ENCODE assay signal across 26 mouse cellular contexts in genomic region chr19:57333356-57333755, GRCm38 (mm10). TPM values are rescaled to one million over a fixed set of nuclear protein-coding genes. Genes with fewer than 3 reads are reported as not detected.
DNase-seq lines count a peak whose midpoint lies in the region; ATAC-seq lines count a peak whose summit lies in the region.
"Had no signal": no experiment of that assay in that cellular context is flagged by ENCODE, and none has a peak within 500 bp of the region (broad histone marks: within the 10 kb centered on the region; RNA-seq: fewer than 3 reads in every experiment).

No protein-coding gene starts in this region.

- no peaks in the 10 kb centered on the region for H3K36me3 ChIP-seq in lung, embryonic 15.5 days
- H3K36me3 ChIP-seq in forebrain, embryonic 14.5 days (ENCODE audit: control insufficient read depth, insufficient read depth, low read length), result no peaks in the 10 kb centered on the region
- H3K36me3 ChIP-seq: embryonic facial prominence, embryonic 10.5 days; embryonic facial prominence, embryonic 12.5 days; G1E had no signal

- no peaks in the 10 kb centered on the region for H3K27me3 ChIP-seq in lung, embryonic 15.5 days
- H3K27me3 ChIP-seq in forebrain, embryonic 14.5 days (replicated peaks; ENCODE audit: control insufficient read depth, insufficient read depth, low read length), result no peaks in the 10 kb centered on the region
- H3K27me3 ChIP-seq: CH12.LX; embryonic facial prominence, embryonic 12.5 days; forebrain, embryonic 13.5 days; Patski had no signal

- no peak for DNase-seq in lung, adult 18-20 months
- DNase-seq in ES-CJ7 (ENCODE audit: low read depth, low spot score), result peak; percentile 36
- peak; percentile 82 for DNase-seq in R1 (ENCODE audit: low read depth, low spot score)
- no peak for DNase-seq in forebrain, embryonic 14.5 days (ENCODE audit: low spot score)
- DNase-seq in thymus, postnatal 25 days, result no peak
- DNase-seq in gastrocnemius, postnatal 25 days, result no peak
- DNase-seq: adrenal gland, adult 8-10 months; adrenal gland, postnatal 14 days; adrenal gland, postnatal 36 days; B cell, adult 2 months; cerebellum, adult 11 months; cerebellum, adult 18-20 months; cerebellum, adult 8-10 months; cerebellum, postnatal 10 days; cerebellum, postnatal 25 days had no signal

- H3K9me3 ChIP-seq in lung, embryonic 15.5 days, result no peaks in the 10 kb centered on the region
- no peaks in the 10 kb centered on the region for H3K9me3 ChIP-seq in forebrain, embryonic 14.5 days (replicated peaks; ENCODE audit: control insufficient read depth, low read length)
- H3K9me3 ChIP-seq: embryonic facial prominence, embryonic 10.5 days; embryonic facial prominence, embryonic 12.5 days; G1E had no signal

- no peak overlapping the region for H3K4me3 ChIP-seq in lung, embryonic 15.5 days
- no peak overlapping the region for H3K4me3 ChIP-seq in forebrain, embryonic 14.5 days (ENCODE audit: low read depth, low read length)
- H3K4me3 ChIP-seq: embryonic facial prominence, embryonic 10.5 days; embryonic facial prominence, embryonic 12.5 days; forebrain, embryonic 13.5 days had no signal

- 78% methylated on average over 4 of the region's 4 CpGs for WGBS in lung, embryonic 15.5 days
- WGBS in forebrain, embryonic 14.5 days, result 85% methylated on average over 4 of the region's 4 CpGs

- H3K9ac ChIP-seq in lung, embryonic 15.5 days, result no peak overlapping the region
- no peak overlapping the region for H3K9ac ChIP-seq in forebrain, embryonic 14.5 days (ENCODE audit: low read length)
- H3K9ac ChIP-seq: embryonic facial prominence, embryonic 12.5 days; forebrain, embryonic 13.5 days had no signal

- no peak overlapping the region for H3K4me2 ChIP-seq in lung, embryonic 15.5 days
- H3K4me2 ChIP-seq in forebrain, embryonic 14.5 days (ENCODE audit: low read length), result no peak overlapping the region
- H3K4me2 ChIP-seq: embryonic facial prominence, embryonic 12.5 days; forebrain, embryonic 13.5 days had no signal

- ATAC-seq in lung, embryonic 15.5 days (ENCODE audit: borderline replicate concordance, extremely low read depth, low FRiP score, low TSS enrichment), result peak; percentile 19; the same call in 1 of the 2 replicates
- ATAC-seq in granulocyte monocyte progenitor cell, adult 5-6 weeks (replicated peaks; ENCODE audit: poor library complexity, severe bottlenecking), result peak; percentile 42
- no peak for ATAC-seq in forebrain, embryonic 14.5 days
- ATAC-seq: activated CD4-positive, CD25-positive, alpha-beta regulatory T cell, adult 4 months; CD4-positive, CD25-positive, alpha-beta regulatory T cell, adult 4 months; forebrain, embryonic 13.5 days; forebrain, embryonic 16.5 days; Patski had no signal

- no peaks in the 10 kb centered on the region for H3K4me1 ChIP-seq in lung, embryonic 15.5 days
- H3K4me1 ChIP-seq in forebrain, embryonic 14.5 days (ENCODE audit: control insufficient read depth, insufficient read depth, low read length), result no peaks in the 10 kb centered on the region
- H3K4me1 ChIP-seq: embryonic facial prominence, embryonic 12.5 days; forebrain, embryonic 13.5 days had no signal

- H3K27ac ChIP-seq in lung, embryonic 15.5 days, result no peak overlapping the region
- no peak overlapping the region for H3K27ac ChIP-seq in forebrain, embryonic 14.5 days (ENCODE audit: low read depth, low read length)
- H3K27ac ChIP-seq: embryonic facial prominence, embryonic 10.5 days; embryonic facial prominence, embryonic 12.5 days; forebrain, embryonic 13.5 days had no signal

RNA-seq across cellular contexts. Expression of gene Ablim1, which starts 18.6 kb away (rescaled TPM):
- polyA plus RNA-seq in lung, embryonic 15.5 days (2015; fragmentation: Nextera tagmentation; extraction: Ambion mirVana), result 39.3 and 48.2 TPM in 2 replicates
- 8.6 and 9.4 TPM in 2 replicates for total RNA-seq in granulocyte monocyte progenitor cell, adult 5-6 weeks (2014; fragmentation: Nextera tagmentation)
- 8.0 and 8.9 TPM in 2 replicates for total RNA-seq in granulocyte monocyte progenitor cell, adult 5-6 weeks (2017)
- 24.0 and 35.5 TPM in 2 replicates for polyA plus RNA-seq in forebrain, embryonic 14.5 days (2014; fragmentation: Nextera tagmentation; extraction: Ambion mirVana)
- 10 to 100 TPM; 37.6 to 41.4 TPM for total RNA-seq in gastrocnemius, postnatal 25 days (2021)

RNA-seq across cellular contexts. Expression of gene Fam160b1, which starts 27.1 kb away (rescaled TPM):
- 14.0 and 15.0 TPM in 2 replicates for polyA plus RNA-seq in lung, embryonic 15.5 days (2015; fragmentation: Nextera tagmentation; extraction: Ambion mirVana)
- 18.0 and 25.6 TPM in 2 replicates for total RNA-seq in granulocyte monocyte progenitor cell, adult 5-6 weeks (2014; fragmentation: Nextera tagmentation)
- total RNA-seq in granulocyte monocyte progenitor cell, adult 5-6 weeks (2017), result 15.3 and 15.8 TPM in 2 replicates
- 12.7 and 15.0 TPM in 2 replicates for polyA plus RNA-seq in forebrain, embryonic 14.5 days (2014; fragmentation: Nextera tagmentation; extraction: Ambion mirVana)
- total RNA-seq in gastrocnemius, postnatal 25 days (2021), result 1 to 10 TPM; 8.2 to 9.0 TPM

Comparison
In these comparisons a context has a peak if more than half of its experiments do, and no peak if none do; other contexts are left out.
1. DNase-seq: peak in ES-CJ7 (single experiment) and R1 (single experiment); none in lung, adult 18-20 months (0 of 2), forebrain, embryonic 14.5 days (single experiment), thymus, postnatal 25 days (single experiment) and gastrocnemius, postnatal 25 days (single experiment).